Comparison of ENCODE assay signal across 20 mouse cellular contexts in the genomic region with DNA sequence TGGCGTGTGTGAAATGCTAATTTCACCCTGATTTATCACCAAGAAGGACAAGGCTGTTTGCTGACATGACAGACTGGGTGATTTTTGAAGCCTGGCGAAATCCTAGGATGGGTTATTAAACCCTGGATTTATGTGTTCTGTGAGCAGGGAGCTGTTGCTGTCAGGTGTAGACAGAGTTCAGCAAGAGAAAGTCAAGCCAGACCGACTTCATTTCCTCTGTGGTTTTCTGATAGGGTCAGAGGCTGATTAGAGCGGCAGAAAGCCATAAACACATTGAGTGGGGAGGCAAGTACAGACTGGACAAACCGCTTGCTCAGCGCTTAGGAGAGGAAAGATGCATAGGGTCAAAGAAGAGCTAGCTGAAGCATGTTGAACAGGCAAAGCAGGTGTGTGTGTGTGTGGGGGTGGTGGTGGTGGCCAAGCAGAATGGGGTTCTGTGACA.
A peak's percentile ranks its signal among the peaks of the same experiment; 100 is the strongest.
DNase-seq lines count a peak whose midpoint lies in the region; ATAC-seq and TF ChIP-seq lines count a peak whose summit lies in the region.
"Had no signal": no experiment of that assay in that cellular context is flagged by ENCODE, and none has a peak within 500 bp of the region (broad histone marks: within the 10 kb centered on the region; RNA-seq: fewer than 3 reads in every experiment).

No protein-coding gene starts in this region.

- peak overlapping the region; percentile 10; the same call in 1 of the 2 replicates for H3K27ac ChIP-seq in gastrocnemius, adult 2 months
- no peak overlapping the region for H3K27ac ChIP-seq in limb, embryonic 10.5 days
- H3K27ac ChIP-seq: embryonic facial prominence, embryonic 15.5 days; left cerebral cortex, adult 2 months; stomach, embryonic 15.5 days had no signal

- no peak overlapping the region for H3K4me3 ChIP-seq in gastrocnemius, adult 2 months
- H3K4me3 ChIP-seq in megakaryocyte, embryonic 14.5 days (replicated peaks): peak overlapping the region; percentile 15
- H3K4me3 ChIP-seq in limb, embryonic 10.5 days: no peak overlapping the region
- H3K4me3 ChIP-seq: embryonic facial prominence, embryonic 15.5 days; left cerebral cortex, adult 2 months; midbrain, embryonic 10.5 days; stomach, embryonic 15.5 days had no signal

- no peak for ATAC-seq in megakaryocyte, adult 5-6 weeks (ENCODE audit: poor library complexity, severe bottlenecking)
- ATAC-seq in Patski: peak; percentile 3
- ATAC-seq: forebrain, embryonic 14.5 days had no signal

- POLR2A ChIA-PET in Patski (lab: Charles Lee): interaction anchor here (1.2 to 2.2 kb wide), 2 partner anchors 45 to 52 kb away, joined by 4 to 6 read pairs; no protein-coding TSS in a partner anchor

- TF ChIP-seq CTCF in gastrocnemius, adult 2 months (IDR thresholded peaks at IDR 0.05): no peak
- TF ChIP-seq CTCF in Patski (IDR thresholded peaks at IDR 0.05): no peak

- H3K9me3 ChIP-seq in megakaryocyte, embryonic 14.5 days: no peaks in the 10 kb centered on the region
- H3K9me3 ChIP-seq in limb, embryonic 10.5 days (replicated peaks): no peaks in the 10 kb centered on the region
- H3K9me3 ChIP-seq: embryonic facial prominence, embryonic 15.5 days; midbrain, embryonic 10.5 days; stomach, embryonic 15.5 days had no signal

- H3K36me3 ChIP-seq in megakaryocyte, embryonic 14.5 days (replicated peaks; ENCODE audit: low read length): no peaks in the 10 kb centered on the region
- no peaks in the 10 kb centered on the region for H3K36me3 ChIP-seq in limb, embryonic 10.5 days
- H3K36me3 ChIP-seq: embryonic facial prominence, embryonic 15.5 days; midbrain, embryonic 10.5 days; stomach, embryonic 15.5 days had no signal

- 15% methylated on average over 6 of the region's 6 CpGs for WGBS in limb, embryonic 10.5 days

- intact Hi-C loops in gastrocnemius, adult 2 months (cut with DNase I): loop anchor here (5.0 kb wide), 2 partner anchors 330 to 495 kb away; no protein-coding TSS in a partner anchor

- in situ Hi-C loops in Patski (cut with MboI; ENCODE audit: low pct_unique_long_range_greater_than_20kb): loop anchor here (5.0 to 25.0 kb wide), 6 partner anchors 45 to 1985 kb away; no protein-coding TSS in a partner anchor

- CTCF ChIA-PET in Patski (lab: Charles Lee): interaction anchor here (0.8 to 9.6 kb wide), 4 partner anchors 40 to 740 kb away, joined by 3 to 57 read pairs (median 10); no protein-coding TSS in a partner anchor

- DNase-seq in gastrocnemius, adult 2 months: no peak
- no peak for DNase-seq in gastrocnemius, postnatal 25 days
- no peak for DNase-seq in Patski (ENCODE audit: low read depth, low spot score)
- peak; percentile 72 for DNase-seq in limb, embryonic 10.5 days (ENCODE audit: low spot score)
- no peak for DNase-seq in layer of hippocampus, postnatal 14 days (ENCODE audit: low spot score in 2 of 2)
- DNase-seq in right cerebral cortex, postnatal 36 days (ENCODE audit: low spot score in 2 of 2): no peak
- DNase-seq: adrenal gland, postnatal 10 days; B cell, adult 2 months; cerebellum, adult 9-11 months; heart, postnatal 4 days; liver; lung, adult 2 months; thymus, postnatal 36 days had no signal

- peaks cover 41% of the 10 kb centered on the region for H3K4me1 ChIP-seq in megakaryocyte, embryonic 14.5 days
- peaks cover 32% of the 10 kb centered on the region for H3K4me1 ChIP-seq in limb, embryonic 10.5 days
- H3K4me1 ChIP-seq: stomach, embryonic 15.5 days had no signal

- peaks cover 36% of the 10 kb centered on the region for H3K27me3 ChIP-seq in megakaryocyte, embryonic 14.5 days (replicated peaks)
- no peaks in the 10 kb centered on the region for H3K27me3 ChIP-seq in Patski
- H3K27me3 ChIP-seq in limb, embryonic 10.5 days (ENCODE audit: low read depth, poor library complexity, severe bottlenecking): peaks cover 75% of the 10 kb centered on the region
- H3K27me3 ChIP-seq: stomach, embryonic 15.5 days had no signal
